Mouse (Mus musculus) liver, embryonic 14.5 days (tissue): ENCODE data around the gene Idh3b. TPM values are rescaled to one million over a fixed set of nuclear protein-coding genes. Genes with fewer than 3 reads are reported as not detected.

Experiments used
- ATAC-seq: fragments of 200-750 bp; cut with Nextera tagmentation; 2 replicates; pipeline ENCODE4 v1.8.0; 2017; ENCODE audit warnings: moderate number of reproducible peaks, mild to moderate bottlenecking, moderate library complexity; ENCODE audit not compliant: insufficient read depth
- DNase-seq, 3 experiments: peaks; one replicate each; pipeline ENCODE4 v3.0.0-alpha.2; 2012 to 2013; ENCODE audit warnings: low read depth in 3 of 3, low spot score in 3 of 3
- H3K27ac ChIP-seq: fragments of 300-500 bp; sonication (generic); 2 replicates; pipeline ENCODE4 v1.5.1; 2014; ENCODE audit warnings: moderate library complexity, mild to moderate bottlenecking, control low read depth, inconsistent platforms
- H3K27me3 ChIP-seq: fragments of 300-500 bp; sonication (generic); 2 replicates; pipeline ENCODE4 v1.6.1; 2014; ENCODE audit warnings: mild to moderate bottlenecking, low read length, moderate library complexity; ENCODE audit not compliant: control insufficient read depth, insufficient read depth
- H3K36me3 ChIP-seq: fragments of 300-500 bp; sonication (generic); replicated peaks from 2 replicates; pipeline ENCODE4 v1.6.1; 2014; ENCODE audit warnings: low read depth; ENCODE audit not compliant: control insufficient read depth, insufficient read depth
- H3K4me1 ChIP-seq, 2 experiments: fragments of 200-500 bp in 1 of 2; fragments of 300-500 bp in 1 of 2; sonication (generic) in 1 of 2; replicated peaks; 2 replicates each; pipeline ENCODE4 v1.6.1; 2012 to 2014; ENCODE audit warnings: antibody characterized with exemption in 1 of 2, inconsistent platforms in 1 of 2, low read length in 1 of 2; ENCODE audit not compliant: control insufficient read depth in 2 of 2, insufficient read depth in 2 of 2
- H3K4me2 ChIP-seq: fragments of 300-500 bp; sonication (generic); 2 replicates; pipeline ENCODE4 v1.6.1; 2014; ENCODE audit warnings: low read depth, mild to moderate bottlenecking, control low read depth, moderate library complexity
- H3K4me3 ChIP-seq, 2 experiments: fragments of 200-500 bp in 1 of 2; fragments of 300-500 bp in 1 of 2; sonication (generic) in 1 of 2; 2 replicates each; pipeline ENCODE4 v1.5.1; 2012 to 2014; ENCODE audit warnings: low read depth in 2 of 2, low read length in 2 of 2, mild to moderate bottlenecking in 2 of 2, control low read depth in 1 of 2, inconsistent platforms in 1 of 2, moderate library complexity in 1 of 2; ENCODE audit not compliant: insufficient read depth in 1 of 2
- H3K9ac ChIP-seq: fragments of 300-500 bp; sonication (generic); replicated peaks from 2 replicates; pipeline ENCODE4 v1.6.1; 2014; ENCODE audit warnings: mild to moderate bottlenecking, control low read depth, moderate library complexity
- H3K9me3 ChIP-seq: fragments of 300-500 bp; sonication (generic); 2 replicates; pipeline ENCODE4 v1.6.1; 2016; ENCODE audit warnings: low read length, mixed read lengths; ENCODE audit not compliant: control insufficient read depth
- CTCF ChIP-seq: IDR thresholded peaks from 2 replicates; pipeline ENCODE4 v1.5.1; 2016; ENCODE audit warnings: antibody characterized with exemption, low read depth, control low read depth
- EP300 ChIP-seq: IDR thresholded peaks from 2 replicates; pipeline ENCODE4 v1.6.1; 2016; ENCODE audit warnings: antibody characterized with exemption, low read depth
- WGBS: fragments of 180-500 bp; shearing (Covaris S2); extraction: QIAGEN DNeasy Blood & Tissue Kit; methylation state at CpG from one replicate; pipeline ENCODE4 v1.1.7; 2014; ENCODE audit not compliant: insufficient replicate concordance; 5-methylcytosine and 5-hydroxymethylcytosine counted together
- polyA plus RNA-seq, 2 experiments: library from polyadenylated mRNA; depleted of rRNA in 1 of 2; stranded (reverse) in 1 of 2; unstranded in 1 of 2; fragments of >200 nt; fragmentation: Nextera tagmentation in 1 of 2; extraction: Ambion mirVana in 1 of 2; gene quantifications; 2 replicates each; pipeline versions ENCODE4 v1.2.1 to v1.2.3; 2012 to 2014

The Idh3b gene
- polyA plus RNA-seq, 2 experiments: 95.1 to 104 TPM

DNA sequence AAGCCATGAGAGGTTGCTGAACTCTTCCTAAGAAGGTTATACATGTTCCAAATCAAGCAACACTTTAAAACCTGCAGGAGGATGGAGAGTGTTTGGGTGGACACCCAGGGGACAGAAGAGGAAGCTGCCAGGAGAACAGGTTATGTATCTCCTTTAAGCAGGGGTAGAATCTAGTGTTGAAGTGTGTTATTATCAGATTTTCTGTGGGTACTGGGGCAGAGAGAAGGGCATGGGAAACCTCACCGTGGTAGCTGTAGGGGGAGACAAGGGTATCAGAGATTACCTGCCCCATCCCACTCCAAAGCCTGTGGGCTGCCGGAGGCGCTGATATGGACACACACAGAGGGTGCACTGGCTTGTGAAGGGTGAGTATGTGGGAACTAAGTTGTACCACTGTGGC, 8.7 kb upstream of the Idh3b start:
- Histone ChIP-seq H3K27me3 (peaks cover 60% of the 10 kb centered on the region), H3K27ac (no peak overlapping the region)

DNA sequence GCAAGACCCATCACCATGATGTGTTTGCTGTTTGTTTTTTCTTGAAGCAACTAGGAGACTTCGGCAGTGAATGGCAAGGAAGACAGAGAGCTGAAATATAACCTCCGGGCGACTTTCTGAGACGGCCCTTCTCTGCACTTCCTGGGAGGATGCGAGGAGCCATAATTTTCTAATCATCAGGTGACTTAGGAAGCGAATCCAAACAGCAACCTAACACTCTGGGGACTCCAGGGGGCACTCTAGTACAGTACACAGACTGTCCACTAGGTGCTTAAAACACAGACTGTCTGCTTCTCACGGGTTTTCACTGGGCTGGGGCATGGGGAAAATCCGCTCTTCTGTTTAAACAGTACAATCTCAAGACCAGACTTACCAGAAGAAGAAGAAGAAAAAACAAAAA, 7.1 kb upstream of the Idh3b start:
- Histone ChIP-seq H3K4me1 (0 out of 4 replicates have a peak, but pooled peaks cover 0 to 3% of the 10 kb centered on the region in 2 experiments), H3K9me3 (no peaks in the 10 kb centered on the region), H3K9ac (no peak overlapping the region), H3K27me3 (peaks cover 47% of the 10 kb centered on the region), H3K4me2 (no peak overlapping the region), H3K27ac (no peak overlapping the region), H3K4me3 (no peak overlapping the region), H3K36me3 (no peaks in the 10 kb centered on the region)
- no peak for TF ChIP-seq EP300
- peak; percentile 82 for TF ChIP-seq CTCF
- 7% methylated on average over 8 of the region's 8 CpGs for WGBS
- ATAC-seq: peak; percentile 30; the same call in 1 of the 2 replicates
- DNase-seq: no peak

More for the DNA sequence above, 8.7 kb upstream of the Idh3b start:
- H3K36me3 ChIP-seq: no peaks in the 10 kb centered on the region
- TF ChIP-seq EP300: no peak
- TF ChIP-seq CTCF: no peak
- no peaks in the 10 kb centered on the region for H3K9me3 ChIP-seq
- no peak for ATAC-seq
- H3K4me2 ChIP-seq: no peak overlapping the region
- no peak overlapping the region for H3K9ac ChIP-seq
- H3K4me3 ChIP-seq: no peak overlapping the region
- H3K4me1 ChIP-seq: 0 out of 4 replicates have a peak, but pooled peaks cover 0 to 3% of the 10 kb centered on the region in 2 experiments
- 22% methylated on average over 3 of the region's 3 CpGs for WGBS
- no peak for DNase-seq

GRCm38 (mm10) chr2:130289086-130289485, 4.7 kb upstream of the Idh3b start:
- ATAC-seq (no peak), DNase-seq (no peak)
- TF ChIP-seq CTCF (no peak), EP300 (no peak)
- H3K4me3 ChIP-seq: no peak overlapping the region
- no peaks in the 10 kb centered on the region for H3K36me3 ChIP-seq
- H3K27me3 ChIP-seq: peaks cover 23% of the 10 kb centered on the region
- no peak overlapping the region for H3K9ac ChIP-seq
- no peaks in the 10 kb centered on the region for H3K9me3 ChIP-seq
- peaks cover 0 to 5% of the 10 kb centered on the region in 2 experiments; a peak in 1 of 4 replicates for H3K4me1 ChIP-seq
- no peak overlapping the region for H3K27ac ChIP-seq
- no peak overlapping the region for H3K4me2 ChIP-seq
- WGBS: 53% methylated on average over 4 of the region's 4 CpGs

DNA sequence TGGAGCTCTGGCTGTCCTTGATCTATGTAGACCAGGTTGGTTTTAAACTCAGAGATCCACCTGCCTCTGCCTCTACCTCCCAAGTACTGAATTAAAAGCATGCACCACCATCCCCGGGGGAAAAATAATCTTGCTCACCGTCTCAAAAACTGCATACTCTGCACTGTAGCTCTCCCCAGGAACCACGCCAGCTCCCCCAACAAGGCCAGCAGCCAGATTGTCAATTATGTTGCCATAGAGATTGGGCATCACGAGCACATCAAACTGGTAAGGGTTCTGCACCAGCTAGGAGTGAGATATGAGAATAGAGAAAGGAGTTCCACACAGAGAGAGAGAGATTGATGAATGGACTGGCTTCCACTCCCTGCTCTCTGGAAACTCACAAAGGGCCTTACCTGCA, 3.5 kb downstream of the Idh3b start:
- Histone ChIP-seq H3K4me3 (no peak overlapping the region), H3K27me3 (no peaks in the 10 kb centered on the region), H3K36me3 (peaks cover 54% of the 10 kb centered on the region), H3K9ac (no peak overlapping the region), H3K27ac (no peak overlapping the region), H3K9me3 (no peaks in the 10 kb centered on the region), H3K4me2 (no peak overlapping the region), H3K4me1 (peaks cover 5 to 20% of the 10 kb centered on the region in 2 experiments)
- no peak for ATAC-seq
- TF ChIP-seq CTCF: no peak
- no peak for TF ChIP-seq EP300
- WGBS: 67% methylated on average over 4 of the region's 4 CpGs
- DNase-seq: no peak

- DNase-seq (no peak), ATAC-seq (no peak)
- Histone ChIP-seq H3K27ac (no peak overlapping the region), H3K4me2 (no peak overlapping the region), H3K9me3 (no peaks in the 10 kb centered on the region), H3K4me3 (no peak overlapping the region), H3K36me3 (peaks cover 59% of the 10 kb centered on the region), H3K27me3 (no peaks in the 10 kb centered on the region), H3K4me1 (peaks cover 5 to 25% of the 10 kb centered on the region in 2 experiments), H3K9ac (no peak overlapping the region)
- TF ChIP-seq EP300 (no peak), CTCF (no peak)
- 51% methylated on average over 7 of the region's 7 CpGs for WGBS
Observed at GRCm38 (mm10) chr2:130280224-130280623, 4.1 kb downstream of the Idh3b start.
